ENCODE assay signal across 11 mouse cellular contexts in the genomic region with DNA sequence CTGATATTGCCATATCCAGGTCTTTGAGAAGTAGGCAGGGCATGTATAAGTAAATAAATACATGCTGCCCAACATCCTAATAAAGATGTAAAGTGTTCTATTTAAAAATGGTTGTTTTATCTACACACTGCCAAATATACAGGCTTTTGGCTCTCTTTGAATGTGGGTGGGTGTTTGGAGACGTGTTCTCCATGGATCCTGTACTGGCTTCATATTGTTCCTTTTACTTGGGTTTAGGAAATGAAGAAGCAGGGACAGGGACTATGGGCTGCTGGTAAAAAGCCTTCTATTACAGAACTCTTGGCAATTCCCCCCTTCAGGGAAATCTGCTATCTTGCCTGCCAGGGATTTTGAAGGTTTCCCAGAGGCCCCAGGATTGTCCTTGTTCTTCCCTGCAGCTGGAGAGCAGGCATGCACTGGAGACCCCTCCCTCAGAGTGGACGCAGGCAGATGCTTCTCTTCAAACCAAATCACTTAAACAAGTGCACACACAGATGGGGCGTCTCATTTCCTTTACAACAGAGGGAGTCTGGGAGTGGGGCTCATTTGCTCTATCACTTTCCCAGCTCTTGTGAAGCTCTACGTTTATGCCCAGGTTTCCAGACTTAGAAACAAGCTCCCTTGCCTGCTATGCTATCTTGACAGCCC.
A peak's percentile ranks its signal among the peaks of the same experiment; 100 is the strongest.
DNase-seq lines count a peak whose midpoint lies in the region; ATAC-seq lines count a peak whose summit lies in the region.
"Had no signal": no experiment of that assay in that cellular context is flagged by ENCODE, and none has a peak within 500 bp of the region (broad histone marks: within the 10 kb centered on the region; RNA-seq: fewer than 3 reads in every experiment).

No protein-coding gene starts in this region.

- no peaks in the 10 kb centered on the region for H3K27me3 ChIP-seq in heart, embryonic 13.5 days (replicated peaks)
- H3K27me3 ChIP-seq: forebrain, embryonic 15.5 days; Patski had no signal

- no peak overlapping the region for H3K4me3 ChIP-seq in heart, embryonic 13.5 days
- H3K4me3 ChIP-seq: forebrain, embryonic 15.5 days had no signal

- WGBS in heart, embryonic 13.5 days = 14% methylated on average over 4 of the region's 4 CpGs

- peak overlapping the region; percentile 53 for H3K27ac ChIP-seq in heart, embryonic 13.5 days (replicated peaks)
- H3K27ac ChIP-seq: forebrain, embryonic 15.5 days had no signal

- no peak overlapping the region for H3K4me2 ChIP-seq in heart, embryonic 13.5 days
- H3K4me2 ChIP-seq: forebrain, embryonic 15.5 days had no signal

- no peaks in the 10 kb centered on the region for H3K36me3 ChIP-seq in heart, embryonic 13.5 days
- H3K36me3 ChIP-seq: forebrain, embryonic 15.5 days had no signal

- no peaks in the 10 kb centered on the region for H3K9me3 ChIP-seq in heart, embryonic 13.5 days
- H3K9me3 ChIP-seq: forebrain, embryonic 15.5 days had no signal

- no peak for ATAC-seq in heart, embryonic 13.5 days (ENCODE audit: extremely low read depth, insufficient number of reproducible peaks, low FRiP score, low TSS enrichment)
- ATAC-seq: forebrain, embryonic 15.5 days; hindbrain, embryonic 16.5 days; Patski had no signal

- H3K4me1 ChIP-seq in heart, embryonic 13.5 days = peaks cover 23% of the 10 kb centered on the region

- DNase-seq in gastrocnemius, postnatal 14 days = peak; percentile 17
- no peak for DNase-seq in gastrocnemius, postnatal 4 days (ENCODE audit: low spot score in 2 of 2)
- DNase-seq in brain, adult 2 months (ENCODE audit: low read depth, low spot score) = peak; percentile 29
- DNase-seq in lung, postnatal 14 days = peak; percentile 27
- no peak for DNase-seq in right cerebral cortex, adult 2 months (ENCODE audit: low spot score in 2 of 2)
- DNase-seq in spleen, adult 12 weeks (ENCODE audit: low spot score) = no peak
- no peak for DNase-seq in layer of hippocampus, postnatal 25 days (ENCODE audit: extremely low spot score in 1 of 2, low spot score in 1 of 2)

- intact Hi-C loops in gastrocnemius, postnatal 14 days (cut with DNase I; ENCODE audit: low total_unique reads) = no loop called here

- H3K9ac ChIP-seq in heart, embryonic 13.5 days = no peak overlapping the region
- H3K9ac ChIP-seq: forebrain, embryonic 15.5 days had no signal

Comparison
In these comparisons a context has a peak if more than half of its experiments do, and no peak if none do; other contexts are left out.
1. DNase-seq: peak in gastrocnemius, postnatal 14 days (single experiment), brain, adult 2 months (single experiment) and lung, postnatal 14 days (single experiment); none in gastrocnemius, postnatal 4 days (0 of 2), right cerebral cortex, adult 2 months (0 of 2), spleen, adult 12 weeks (single experiment) and layer of hippocampus, postnatal 25 days (0 of 2).